Mouse (Mus musculus) CH12.LX (cell line): ENCODE measurements around the gene Dlg2. TPM values are rescaled to one million over a fixed set of nuclear protein-coding genes. Genes with fewer than 3 reads are reported as not detected.

Experiments used
- DNase-seq: peaks from one replicate; pipeline ENCODE4 v3.0.0-alpha.2; 2013; ENCODE audit errors: extremely low read depth
- H3K27ac ChIP-seq: 2 replicates; pipeline ENCODE4 v1.5.1; 2012; ENCODE audit warnings: low read depth, mild to moderate bottlenecking, control low read depth, moderate library complexity; ENCODE audit not compliant: insufficient read depth
- H3K27me3 ChIP-seq: replicated peaks from 2 replicates; pipeline ENCODE3; 2012; ENCODE audit warnings: inconsistent platforms
- H3K36me3 ChIP-seq, 2 experiments: replicated peaks in 1 of 2; 2 replicates each; pipeline versions ENCODE3 to v1.6.1; 2012; ENCODE audit warnings: inconsistent platforms in 1 of 2, low read length in 1 of 2, mild to moderate bottlenecking in 1 of 2, mixed read lengths in 1 of 2, moderate library complexity in 1 of 2; ENCODE audit not compliant: control insufficient read depth in 1 of 2, insufficient read depth in 1 of 2
- H3K4me1 ChIP-seq, 2 experiments: 2 replicates each; pipeline ENCODE4 v1.6.1; 2012; ENCODE audit warnings: inconsistent platforms in 1 of 2, moderate library complexity in 1 of 2; ENCODE audit not compliant: insufficient read depth in 2 of 2, control insufficient read depth in 1 of 2
- H3K4me2 ChIP-seq: 2 replicates; pipeline ENCODE4 v1.6.1; 2012; ENCODE audit warnings: low read depth, mild to moderate bottlenecking, control low read depth; ENCODE audit not compliant: poor library complexity, insufficient read depth, severe bottlenecking
- H3K4me3 ChIP-seq, 3 experiments: fragments of 150-350 bp in 1 of 3; sonication (generic) in 1 of 3; replicated peaks in 1 of 3; 2 replicates each; pipeline versions ENCODE3 to v1.5.1; 2011 to 2012; ENCODE audit warnings: low read depth in 2 of 3, low read length in 2 of 3, mild to moderate bottlenecking in 2 of 3, moderate library complexity in 2 of 3, control low read depth in 1 of 3, improper control_type of control experiment in 1 of 3, inconsistent platforms in 1 of 3, mixed read lengths in 1 of 3; ENCODE audit not compliant: poor library complexity in 1 of 3
- H3K79me2 ChIP-seq: replicated peaks from 2 replicates; pipeline ENCODE4 v1.6.1; 2012; ENCODE audit warnings: mild to moderate bottlenecking, moderate library complexity; ENCODE audit not compliant: control insufficient read depth, poor library complexity, insufficient read depth, severe bottlenecking; ENCODE audit errors: extremely low read depth
- H3K9ac ChIP-seq: 2 replicates; pipeline ENCODE4 v1.6.1; 2012; ENCODE audit warnings: low read depth, mild to moderate bottlenecking, control low read depth, moderate library complexity; ENCODE audit not compliant: insufficient read depth
- H3K9me3 ChIP-seq: replicated peaks from 2 replicates; pipeline ENCODE3; 2012; ENCODE audit warnings: low read length, inconsistent platforms, mixed read lengths
- BHLHE40 ChIP-seq: IDR thresholded peaks from 2 replicates; pipeline ENCODE4 v1.6.1; 2011; ENCODE audit warnings: mild to moderate bottlenecking, low read depth, low read length, improper control_type of control experiment
- CHD1 ChIP-seq: IDR thresholded peaks from 2 replicates; pipeline ENCODE4 v1.6.1; 2012; ENCODE audit warnings: low read depth, low read length, improper control_type of control experiment, inconsistent platforms
- CHD2 ChIP-seq: IDR thresholded peaks from 2 replicates; pipeline ENCODE4 v1.6.1; 2011; ENCODE audit warnings: low read length, improper control_type of control experiment
- CTCF ChIP-seq, 2 experiments: IDR thresholded peaks in 1 of 2; conservative IDR thresholded peaks in 1 of 2; 2 replicates each; pipeline ENCODE4 v1.5.1; 2011 to 2012; ENCODE audit warnings: low read depth in 2 of 2, low read length in 2 of 2, improper control_type of control experiment in 1 of 2, inconsistent platforms in 1 of 2, mild to moderate bottlenecking in 1 of 2, moderate library complexity in 1 of 2
- ELF1 ChIP-seq: IDR thresholded peaks from 2 replicates; pipeline ENCODE4 v1.6.1; 2014; ENCODE audit warnings: low read depth, mild to moderate bottlenecking, inconsistent platforms, low read length, improper control_type of control experiment
- EP300 ChIP-seq: IDR thresholded peaks from 2 replicates; pipeline ENCODE4 v1.6.1; 2011; ENCODE audit warnings: low read length, improper control_type of control experiment
- ETS1 ChIP-seq: conservative IDR thresholded peaks from 2 replicates; pipeline ENCODE4 v1.6.1; 2012; ENCODE audit warnings: low read depth, mild to moderate bottlenecking, inconsistent platforms, low read length, improper control_type of control experiment, moderate library complexity
- GABPA ChIP-seq: IDR thresholded peaks from 2 replicates; pipeline ENCODE4 v1.6.1; 2012; ENCODE audit warnings: low read depth, low read length, improper control_type of control experiment, inconsistent platforms; ENCODE audit not compliant: insufficient replicate concordance
- HCFC1 ChIP-seq: IDR thresholded peaks from 2 replicates; pipeline ENCODE4 v1.6.1; 2012; ENCODE audit warnings: low read depth, mild to moderate bottlenecking, inconsistent platforms, low read length, improper control_type of control experiment
- IRF4 ChIP-seq: IDR thresholded peaks from 2 replicates; pipeline ENCODE4 v1.6.1; 2014; ENCODE audit warnings: low read depth, mild to moderate bottlenecking, inconsistent platforms, low read length, improper control_type of control experiment
- JUND ChIP-seq: conservative IDR thresholded peaks from 2 replicates; pipeline ENCODE4 v1.6.1; 2011; ENCODE audit warnings: low read depth, low read length, improper control_type of control experiment
- KAT2A ChIP-seq: IDR thresholded peaks from 2 replicates; pipeline ENCODE4 v1.6.1; 2012; ENCODE audit warnings: low read length, improper control_type of control experiment, inconsistent platforms; ENCODE audit not compliant: insufficient replicate concordance
- MAFK ChIP-seq: IDR thresholded peaks from 2 replicates; pipeline ENCODE4 v1.6.1; 2011; ENCODE audit warnings: low read length, improper control_type of control experiment; ENCODE audit not compliant: insufficient replicate concordance
- MAX ChIP-seq: IDR thresholded peaks from 2 replicates; pipeline ENCODE4 v1.6.1; 2011; ENCODE audit warnings: low read length, improper control_type of control experiment
- MAZ ChIP-seq: IDR thresholded peaks from 2 replicates; pipeline ENCODE4 v1.6.1; 2012; ENCODE audit warnings: low read depth, mild to moderate bottlenecking, inconsistent platforms, low read length, improper control_type of control experiment, moderate library complexity
- MXI1 ChIP-seq: IDR thresholded peaks from 2 replicates; pipeline ENCODE4 v1.6.1; 2011; ENCODE audit warnings: mild to moderate bottlenecking, low read depth, low read length, improper control_type of control experiment
- NELFE ChIP-seq: IDR thresholded peaks from 2 replicates; pipeline ENCODE4 v1.6.1; 2011; ENCODE audit warnings: low read depth, low read length, improper control_type of control experiment
- PAX5 ChIP-seq: IDR thresholded peaks from 2 replicates; pipeline ENCODE4 v1.6.1; 2012; ENCODE audit warnings: low read length, inconsistent platforms, mixed read lengths
- POLR2AphosphoS2 ChIP-seq: IDR thresholded peaks from 2 replicates; pipeline ENCODE4 v1.6.1; 2011; ENCODE audit warnings: low read depth, low read length, improper control_type of control experiment
- RAD21 ChIP-seq: IDR thresholded peaks from 2 replicates; pipeline ENCODE4 v1.6.1; 2011; ENCODE audit warnings: low read depth, mild to moderate bottlenecking, low read length, improper control_type of control experiment, moderate library complexity
- RCOR1 ChIP-seq: conservative IDR thresholded peaks from 2 replicates; pipeline ENCODE4 v1.6.1; 2012; ENCODE audit warnings: low read depth, mild to moderate bottlenecking, inconsistent platforms, low read length, improper control_type of control experiment
- SIN3A ChIP-seq: IDR thresholded peaks from 2 replicates; pipeline ENCODE4 v1.6.1; 2012; ENCODE audit warnings: low read length, improper control_type of control experiment, inconsistent platforms
- SMC3 ChIP-seq: IDR thresholded peaks from 2 replicates; pipeline ENCODE4 v1.6.1; 2011; ENCODE audit warnings: low read depth, low read length, improper control_type of control experiment
- TBP ChIP-seq: conservative IDR thresholded peaks from 2 replicates; pipeline ENCODE4 v1.6.1; 2011; ENCODE audit warnings: low read depth, low read length, improper control_type of control experiment
- UBTF ChIP-seq: IDR thresholded peaks from 2 replicates; pipeline ENCODE4 v1.6.1; 2012; ENCODE audit warnings: low read depth, mild to moderate bottlenecking, inconsistent platforms, low read length, improper control_type of control experiment, moderate library complexity
- USF1 ChIP-seq: IDR thresholded peaks from 2 replicates; pipeline ENCODE4 v1.6.1; 2014; ENCODE audit warnings: low read depth, mild to moderate bottlenecking, inconsistent platforms, low read length, improper control_type of control experiment
- USF2 ChIP-seq: conservative IDR thresholded peaks from 2 replicates; pipeline ENCODE4 v1.6.1; 2011; ENCODE audit warnings: low read depth, low read length, improper control_type of control experiment
- ZC3H11A ChIP-seq: IDR thresholded peaks from 2 replicates; pipeline ENCODE4 v1.6.1; 2012; ENCODE audit warnings: low read depth, mild to moderate bottlenecking, inconsistent platforms, low read length, improper control_type of control experiment
- ZMIZ1 ChIP-seq: IDR thresholded peaks from 2 replicates; pipeline ENCODE4 v1.6.1; 2012; ENCODE audit warnings: low read depth, mild to moderate bottlenecking, inconsistent platforms, low read length, improper control_type of control experiment
- ZNF384 ChIP-seq: IDR thresholded peaks from 2 replicates; pipeline ENCODE4 v1.6.1; 2012; ENCODE audit warnings: low read depth, low read length, improper control_type of control experiment, inconsistent platforms
- dilution Hi-C: fragments of 300-500 bp; cut with MboI; formaldehyde crosslinking; loops from 2 replicates; pipeline ENCODE4 v1.14.3; 2020; ENCODE audit warnings: low sequenced_read_pairs; ENCODE audit not compliant: extremely low pct_unique_long_range_greater_than_20kb, extremely low pct_ligation_motif_present
- in situ Hi-C: fragments of 300-500 bp; cut with MboI; formaldehyde crosslinking; loops from 3 replicates; pipeline ENCODE4 v1.14.3; 2019; ENCODE audit warnings: low sequenced_read_pairs, low pct_ligation_motif_present, low pct_unique_long_range_greater_than_20kb, mixed read lengths
- polyA plus RNA-seq: library from polyadenylated mRNA; unstranded; fragments of >175 nt; gene quantifications from 2 replicates; pipeline ENCODE4 v1.2.1, GENCODE M21; 2012; ENCODE audit warnings: low read depth; ENCODE audit not compliant: insufficient read length
- total RNA-seq, 2 experiments: library from RNA; depleted of rRNA; stranded (reverse); fragments of 300-350 nt in 1 of 2; fragments of >200 nt in 1 of 2; gene quantifications; 2 replicates each; pipeline ENCODE4 v1.2.3; 2012 to 2014

The Dlg2 gene
- total and polyA plus RNA-seq, 3 experiments, result 0.36 TPM; not detected in 2

GRCm38 (mm10) chr7:92102892-92103543 is 1626.5 kb downstream of the Dlg2 start:
- Histone ChIP-seq H3K4me1 (no peaks in the 10 kb centered on the region), H3K4me3 (no peak overlapping the region), H3K79me2 (no peaks in the 10 kb centered on the region), H3K36me3 (no peaks in the 10 kb centered on the region), H3K27ac (no peak overlapping the region), H3K9ac (no peak overlapping the region), H3K27me3 (no peaks in the 10 kb centered on the region), H3K9me3 (no peaks in the 10 kb centered on the region), H3K4me2 (no peak overlapping the region)
- in situ Hi-C loops, result loop anchor here (10.0 kb wide), 1 partner anchor 772 kb away; the partner anchor contains the start of genes Ddias and Prcp
- dilution Hi-C loops, result no loop called here
- peak; percentile 52 for DNase-seq
- TF ChIP-seq IRF4 (0 out of 2 replicates have a peak, but pooled peaks have one; percentile 14), EP300 (no peak), JUND (peak; percentile 17; the same call in 1 of the 2 replicates), ZC3H11A (peak; percentile 31), CTCF (conservative IDR thresholded peaks at IDR 0.05 in 1 of 2, IDR thresholded peaks at IDR 0.05 in 1 of 2; ENCODE audit: low read depth in 2 of 2, low read length in 2 of 2) (peak; percentile 51 to 91; a peak in 3 of 4 replicates), NELFE (no peak), MAX (0 out of 2 replicates have a peak, but pooled peaks have one; percentile 25), USF2 (no peak), ZNF384 (0 out of 2 replicates have a peak, but pooled peaks have one; percentile 14), ZMIZ1 (0 out of 2 replicates have a peak, but pooled peaks have one; percentile 26), SMC3 (peak; percentile 71), RAD21 (peak; percentile 93)

- no peaks in the 10 kb centered on the region for H3K36me3 ChIP-seq
- H3K27ac ChIP-seq, result no peak overlapping the region
- H3K4me3 ChIP-seq, result no peak overlapping the region
- H3K27me3 ChIP-seq, result no peaks in the 10 kb centered on the region
- dilution Hi-C loops (no loop called here), in situ Hi-C loops (loop anchor here (10.0 kb wide), 1 partner anchor 769 kb away; the partner anchor contains the start of genes Ddias and Prcp)
- no peaks in the 10 kb centered on the region for H3K9me3 ChIP-seq
- no peaks in the 10 kb centered on the region for H3K79me2 ChIP-seq
- H3K4me2 ChIP-seq, result no peak overlapping the region
- no peaks in the 10 kb centered on the region for H3K4me1 ChIP-seq
- peak; percentile 17 for DNase-seq
- H3K9ac ChIP-seq, result no peak overlapping the region
- TF ChIP-seq ELF1 (no peak), POLR2AphosphoS2 (no peak), UBTF (no peak), KAT2A (no peak), EP300 (no peak), BHLHE40 (no peak), SMC3 (peak; percentile 65), JUND (no peak), RAD21 (peak; percentile 86), MAFK (no peak), TBP (no peak), ZNF384 (no peak), USF1 (no peak), RCOR1 (no peak), ETS1 (no peak), HCFC1 (no peak), ZC3H11A (peak; percentile 5; the same call in 1 of the 2 replicates), MXI1 (no peak), PAX5 (no peak), MAZ (no peak), ZMIZ1 (no peak), CHD1 (no peak), CHD2 (no peak), USF2 (no peak), GABPA (no peak), CTCF (conservative IDR thresholded peaks at IDR 0.05 in 1 of 2, IDR thresholded peaks at IDR 0.05 in 1 of 2; ENCODE audit: low read depth in 2 of 2, low read length in 2 of 2) (peak in 1 of 2 experiments; percentile 72; a peak in 2 of 4 replicates), SIN3A (no peak)
Observed at GRCm38 (mm10) chr7:92105477-92105876, 1629.0 kb downstream of the Dlg2 start.
